Mouse (Mus musculus) liver, postnatal 0 days (tissue): Measurements from ENCODE around the gene Clic6.

ENCODE experiments used
- CTCF ChIP-seq: sonication (generic); IDR thresholded peaks from 2 replicates; pipeline ENCODE4 v1.5.1; 2016; ENCODE audit warnings: antibody characterized with exemption, low read depth
- EP300 ChIP-seq: IDR thresholded peaks from 2 replicates; pipeline ENCODE4 v1.6.1; 2016; ENCODE audit warnings: antibody characterized with exemption, low read depth, mild to moderate bottlenecking

DNA sequence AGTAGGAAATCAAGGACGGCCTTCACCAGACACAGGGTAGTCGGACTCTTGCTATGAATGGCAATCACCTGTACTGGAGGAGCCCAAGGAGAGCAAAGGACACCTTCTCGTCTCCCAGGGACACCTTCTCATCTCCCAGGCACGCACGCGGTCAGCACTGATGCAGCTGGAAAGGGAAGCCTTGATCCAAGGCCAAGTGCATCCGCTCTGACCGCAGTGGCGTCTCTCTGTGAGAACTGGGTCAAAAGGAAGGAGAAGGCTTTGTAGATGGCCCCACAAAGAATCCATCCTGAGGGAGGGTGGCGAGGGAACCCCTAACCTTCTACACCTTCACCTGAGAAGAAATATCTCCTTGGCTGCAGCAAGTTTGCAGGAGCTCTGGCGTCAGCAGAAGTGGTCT is 43.4 kb upstream of the Clic6 start:
- TF ChIP-seq CTCF (no peak), EP300 (no peak)
